Mouse (Mus musculus) urinary bladder, postnatal 14 days (tissue): ENCODE results near the gene Gria2.
A peak's percentile ranks its signal among the peaks of the same experiment; 100 is the strongest.

Experiments used
- DNase-seq: peaks from one replicate; pipeline ENCODE4 v3.0.0; 2021; ENCODE audit warnings: low spot score

Gria2 gene

GRCm38 (mm10) chr3:80802596-80803081, at the start of gene Gria2:
Gene Gria2, minus strand, starts transcription at chr3:80802835.
- peak; percentile 73 for DNase-seq

GRCm38 (mm10) chr3:80850947-80851346, 48.3 kb upstream of the Gria2 start:
- no peak for DNase-seq

- no peak for DNase-seq
Measured at GRCm38 (mm10) chr3:80845634-80846033, 43.0 kb upstream of the Gria2 start.

GRCm38 (mm10) chr3:80839845-80840244, 37.2 kb upstream of the Gria2 start:
- no peak for DNase-seq

- no peak for DNase-seq
Measured at GRCm38 (mm10) chr3:80837583-80837982, 34.9 kb upstream of the Gria2 start.

GRCm38 (mm10) chr3:80823975-80824374, 21.3 kb upstream of the Gria2 start:
- no peak for DNase-seq

GRCm38 (mm10) chr3:80818619-80819018, 16.0 kb upstream of the Gria2 start:
- no peak for DNase-seq

- DNase-seq = no peak
Measured at GRCm38 (mm10) chr3:80813734-80814133, 11.1 kb upstream of the Gria2 start.

- no peak for DNase-seq
Measured at GRCm38 (mm10) chr3:80812237-80812636, 9.6 kb upstream of the Gria2 start.

- DNase-seq = peak; percentile 3
Measured at GRCm38 (mm10) chr3:80805327-80805726, 2.7 kb upstream of the Gria2 start.

- DNase-seq = no peak
Measured at GRCm38 (mm10) chr3:80803811-80804210, 1.2 kb upstream of the Gria2 start.

- no peak for DNase-seq
Measured at GRCm38 (mm10) chr3:80803211-80803610, 576 bp upstream of the Gria2 start.

GRCm38 (mm10) chr3:80801827-80802310, 766 bp downstream of the Gria2 start:
- DNase-seq = no peak

GRCm38 (mm10) chr3:80800995-80801826, 1.4 kb downstream of the Gria2 start:
- DNase-seq = peak; percentile 2

- DNase-seq = no peak
Measured at GRCm38 (mm10) chr3:80800299-80800994, 2.2 kb downstream of the Gria2 start.

GRCm38 (mm10) chr3:80797935-80798334, 4.7 kb downstream of the Gria2 start:
- DNase-seq = no peak

- DNase-seq = no peak
Measured at GRCm38 (mm10) chr3:80796764-80797163, 5.9 kb downstream of the Gria2 start.

GRCm38 (mm10) chr3:80795284-80795683, 7.4 kb downstream of the Gria2 start:
- DNase-seq = no peak

- DNase-seq = no peak
Measured at GRCm38 (mm10) chr3:80787116-80787744, 15.4 kb downstream of the Gria2 start.

- DNase-seq = no peak
Measured at GRCm38 (mm10) chr3:80781144-80781530, 21.5 kb downstream of the Gria2 start.

- no peak for DNase-seq
Measured at GRCm38 (mm10) chr3:80780383-80781143, 22.1 kb downstream of the Gria2 start.

GRCm38 (mm10) chr3:80776628-80777027, 26.0 kb downstream of the Gria2 start:
- no peak for DNase-seq
